Mouse (Mus musculus) macrophage (primary cell): ENCODE results near the gene Cdk13. TPM values are rescaled to one million over a fixed set of nuclear protein-coding genes. Genes with fewer than 3 reads are reported as not detected.

ENCODE experiments used
- H3K27ac ChIP-seq: fragments of 350-480 bp; formaldehyde crosslinking; 2 replicates; pipeline ENCODE4 v1.9.0; 2021
- H3K36me3 ChIP-seq: fragments of 350-480 bp; formaldehyde crosslinking; 2 replicates; pipeline ENCODE4 v1.9.0; 2021; ENCODE audit errors: inconsistent target
- H3K4me3 ChIP-seq: fragments of 350-480 bp; formaldehyde crosslinking; 2 replicates; pipeline ENCODE4 v1.9.0; 2021; ENCODE audit errors: inconsistent target
- H3K79me2 ChIP-seq: fragments of 350-480 bp; formaldehyde crosslinking; 2 replicates; pipeline ENCODE4 v1.9.0; 2021; ENCODE audit errors: inconsistent target
- WGBS: methylation state at CpG from one replicate; pipeline ENCODE4 v1.1.7; 2026; ENCODE audit warnings: inconsistent platforms; ENCODE audit not compliant: missing documents; 5-methylcytosine and 5-hydroxymethylcytosine counted together
- polyA plus RNA-seq: library from polyadenylated mRNA; stranded (reverse); fragments of 250-400 nt; gene quantifications from 3 replicates; pipeline ENCODE4 v1.2.4, GENCODE M21; 2018; ENCODE audit warnings: inconsistent platforms
- total RNA-seq, 78 experiments: library from RNA; depleted of rRNA; stranded (reverse); fragments of 250-400 nt; gene quantifications; 1 replicate in 9 of 78; 2 replicates in 24 of 78; 3 replicates in 43 of 78; 4 replicates in 2 of 78; pipeline ENCODE4 v1.2.4; 2018; ENCODE audit warnings: inconsistent platforms in 56 of 78

Gene Cdk13
- total RNA-seq (2018; cell fraction: chromatin; rRNA removed), result 100 to 1,000 TPM; 169 to 302 (median 235) TPM
- total RNA-seq (2018; cell fraction: cytosol; rRNA removed), result 10 to 100 TPM; 31.2 to 54.4 (median 42.6) TPM
- 100 to 1,000 TPM in 20 of 26 experiments, 10 to 100 TPM in 6; 83.8 to 161 (median 114) TPM for total RNA-seq (2018; cell fraction: nucleus; rRNA removed)
- 23.1 to 34.6 TPM (median 26.1 TPM) in 3 replicates for polyA plus RNA-seq

DNA sequence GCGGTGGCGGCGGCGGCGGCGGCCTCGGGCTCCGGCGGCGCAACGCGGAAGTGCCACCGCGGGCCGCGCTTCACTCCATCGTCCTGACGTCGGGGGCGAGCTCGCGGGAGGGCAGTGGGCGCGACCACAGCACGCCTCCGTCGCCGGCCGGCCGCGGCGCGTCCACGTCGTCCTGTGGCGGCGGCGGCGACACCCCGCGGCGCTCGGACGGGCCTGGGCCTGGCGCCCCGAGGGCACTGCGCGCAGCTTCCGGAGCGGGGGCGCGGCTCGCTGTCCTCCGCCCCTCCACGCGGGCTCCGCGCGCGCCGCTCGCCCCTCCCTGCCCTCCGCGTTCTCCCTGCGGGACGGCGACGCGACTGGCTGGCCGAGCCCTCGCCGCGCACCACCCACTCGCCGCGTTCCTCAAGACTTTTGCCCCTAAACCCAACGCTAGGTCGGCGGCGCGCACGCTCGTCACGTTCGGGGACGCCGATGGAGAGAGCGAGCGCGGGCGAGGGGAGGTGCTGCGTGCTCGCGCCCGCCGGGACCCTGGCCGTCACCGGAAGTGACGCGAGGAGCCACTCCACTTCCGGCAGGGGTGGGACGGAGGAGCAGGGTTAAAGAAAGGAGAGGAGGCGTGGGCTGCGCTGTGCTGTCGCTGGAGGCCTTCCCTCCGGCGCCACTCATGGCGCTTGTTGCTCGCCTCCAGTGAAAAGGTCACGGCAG lies at the start of gene Cdk13:
Cdk13 (minus strand) TSS at position 189 of the 705 bp plus-strand sequence.
- Histone ChIP-seq H3K4me3 (peak within 1 kb of the TSS; percentile 52), H3K27ac (peak within 1 kb of the TSS; percentile 75), H3K36me3 (no peaks in the 10 kb centered on the region), H3K79me2 (peaks cover 35% of the 10 kb centered on the region)
- under 1% methylated on average over 80 of the region's 110 CpGs for WGBS

DNA sequence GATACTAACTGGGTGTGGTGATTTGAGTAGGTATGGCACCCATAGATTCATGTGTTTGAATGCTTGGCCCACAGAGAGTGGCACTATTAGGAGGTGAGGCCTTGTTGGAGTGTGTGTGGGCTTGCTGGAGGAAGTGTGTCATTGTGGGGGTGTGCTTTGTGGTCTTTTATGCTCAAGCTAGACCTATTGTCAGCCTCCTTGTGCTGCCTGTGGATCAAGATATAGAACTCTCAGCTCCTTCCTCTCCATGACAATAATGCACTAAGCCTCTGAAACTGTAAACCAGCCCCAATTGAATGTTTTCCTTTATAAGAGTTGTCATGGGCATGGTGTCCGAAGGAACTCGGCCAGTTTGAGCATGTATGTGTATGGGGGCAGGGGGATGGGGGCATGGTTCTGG lies 38.4 kb upstream of the Cdk13 start:
- H3K79me2 ChIP-seq, result no peaks in the 10 kb centered on the region
- no peak overlapping the region for H3K27ac ChIP-seq
- WGBS, result 100% methylated on average over 2 of the region's 2 CpGs

DNA sequence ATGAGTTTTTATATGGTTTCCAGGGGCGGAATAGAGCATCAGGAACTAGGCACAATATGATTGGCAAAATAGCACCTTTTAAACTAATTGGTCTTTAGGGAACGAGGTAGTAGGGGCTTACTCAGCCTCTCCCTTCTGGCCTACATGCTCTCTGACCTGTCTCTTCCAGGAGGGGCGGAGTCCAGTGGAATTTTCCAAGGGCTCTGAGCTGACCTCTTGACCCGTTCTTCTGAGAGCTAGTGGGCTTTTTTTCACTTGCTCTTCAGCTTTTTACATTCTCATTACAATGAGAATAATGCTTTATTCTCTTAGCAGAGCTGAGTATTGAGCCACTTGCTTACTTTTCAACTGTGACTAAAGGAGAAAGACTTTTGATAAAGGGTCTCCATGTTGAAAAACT lies 37.9 kb upstream of the Cdk13 start:
- Histone ChIP-seq H3K4me3 (no peak overlapping the region), H3K36me3 (no peaks in the 10 kb centered on the region), H3K79me2 (no peaks in the 10 kb centered on the region), H3K27ac (no peak overlapping the region)
- 94% methylated on average over 4 of the region's 4 CpGs for WGBS

More for the DNA sequence above, 38.4 kb upstream of the Cdk13 start:
- H3K36me3 ChIP-seq, result no peaks in the 10 kb centered on the region
- no peak overlapping the region for H3K4me3 ChIP-seq

DNA sequence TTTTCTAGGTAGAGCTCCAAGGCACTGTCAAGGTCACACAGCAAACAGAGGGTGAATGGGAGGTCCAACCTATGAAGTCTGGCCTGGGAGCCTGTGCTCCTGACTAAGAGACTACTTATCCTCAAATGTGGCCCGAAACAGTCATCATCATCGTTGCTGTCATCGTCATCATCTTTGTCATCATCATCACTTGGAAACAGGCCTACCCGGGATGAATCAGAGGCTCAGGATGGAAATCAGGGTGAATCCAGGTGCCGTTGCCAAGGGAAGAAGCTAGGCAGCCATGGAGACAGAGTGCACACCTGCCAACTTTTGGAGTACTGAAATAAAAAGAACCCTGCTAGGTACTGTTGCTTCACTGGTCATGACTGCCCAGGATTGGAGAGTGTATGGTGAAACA lies 34.2 kb upstream of the Cdk13 start:
- WGBS, result 95% methylated on average over 5 of the region's 5 CpGs
- H3K36me3 ChIP-seq, result no peaks in the 10 kb centered on the region
- no peaks in the 10 kb centered on the region for H3K79me2 ChIP-seq
- H3K27ac ChIP-seq, result no peak overlapping the region
- no peak overlapping the region for H3K4me3 ChIP-seq

DNA sequence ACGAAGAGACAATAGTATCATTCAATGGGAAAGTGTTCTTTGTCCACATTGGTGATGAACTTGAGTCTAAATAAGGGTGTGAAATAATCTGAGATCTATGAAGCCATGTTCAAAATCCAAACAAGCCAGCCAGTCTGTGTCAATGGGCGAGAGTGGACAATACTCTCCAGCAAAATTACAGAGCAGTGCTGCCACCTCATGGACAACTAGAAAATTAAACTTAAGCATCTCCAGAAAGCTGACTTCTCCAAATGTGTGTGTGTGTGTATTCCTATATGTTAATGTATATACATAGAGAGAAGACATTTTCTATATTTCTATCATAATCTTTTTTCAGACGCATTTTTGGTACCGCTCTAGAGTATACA lies 33.6 kb upstream of the Cdk13 start:
- Histone ChIP-seq H3K4me3 (no peak overlapping the region), H3K79me2 (no peaks in the 10 kb centered on the region), H3K27ac (no peak overlapping the region), H3K36me3 (no peaks in the 10 kb centered on the region)
- 35% methylated on average over 4 of the region's 4 CpGs for WGBS

DNA sequence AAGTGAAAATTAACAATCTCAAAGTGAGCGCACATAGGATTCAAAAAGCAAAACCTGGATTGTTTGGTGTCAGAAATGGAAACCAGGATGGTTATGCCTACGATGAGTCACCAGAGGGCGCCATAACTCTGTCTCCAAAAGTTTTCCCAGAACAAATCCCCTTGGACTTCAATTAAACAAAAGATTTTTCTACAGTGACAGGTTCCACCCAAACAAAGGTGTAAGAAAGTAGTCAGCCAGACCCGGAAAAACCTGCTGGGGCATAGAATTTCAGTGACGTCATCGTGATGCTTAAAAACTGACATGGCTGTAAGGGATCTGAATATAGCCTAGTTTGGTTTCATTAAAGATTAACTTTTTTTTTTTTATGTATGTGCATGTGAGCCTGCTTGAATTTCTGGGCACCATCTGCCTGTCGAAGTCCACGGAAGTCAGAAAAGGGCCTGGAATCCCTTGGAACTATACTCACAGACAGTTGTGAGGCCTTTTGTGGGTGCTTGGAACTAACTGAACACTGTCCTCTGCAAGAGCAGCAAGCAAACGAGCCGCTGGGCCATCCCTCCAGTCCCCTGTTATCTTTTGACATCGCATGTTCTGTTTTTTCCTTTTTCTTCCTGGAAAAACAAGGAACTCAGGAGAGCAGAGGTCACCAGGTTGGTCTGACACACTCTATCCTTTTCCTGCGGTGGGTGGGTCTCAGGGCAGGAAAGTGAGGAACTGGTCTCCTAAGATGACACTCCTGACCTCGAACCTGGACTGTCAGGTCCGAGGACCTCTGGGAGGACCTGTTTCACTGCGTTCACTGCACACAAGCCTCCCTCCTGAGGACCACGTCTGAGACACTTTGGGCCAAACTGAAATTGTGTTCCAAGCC lies 33.0 kb upstream of the Cdk13 start:
- no peaks in the 10 kb centered on the region for H3K36me3 ChIP-seq
- WGBS, result 63% methylated on average over 16 of the region's 16 CpGs
- no peak overlapping the region for H3K27ac ChIP-seq
- no peak overlapping the region for H3K4me3 ChIP-seq
- no peaks in the 10 kb centered on the region for H3K79me2 ChIP-seq

DNA sequence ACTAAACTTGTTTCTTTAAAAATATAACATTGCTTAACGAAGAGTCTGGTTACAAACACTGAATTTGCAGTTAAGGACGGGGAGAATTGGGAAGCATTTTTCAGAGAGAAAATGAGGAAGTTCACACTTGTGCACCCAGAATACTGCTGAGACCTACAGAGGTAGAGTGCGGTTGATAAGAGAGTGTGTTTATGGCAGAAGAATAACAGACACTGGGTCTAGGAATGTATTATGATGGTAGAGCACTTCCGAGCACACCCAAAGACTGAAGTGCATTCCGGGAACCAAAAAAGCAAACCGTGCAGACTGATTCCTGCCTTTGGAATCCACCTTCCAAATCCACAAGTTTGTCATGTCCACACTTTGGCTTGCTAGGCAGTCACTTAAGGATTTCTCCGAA lies 31.9 kb upstream of the Cdk13 start:
- H3K79me2 ChIP-seq, result no peaks in the 10 kb centered on the region
- no peak overlapping the region for H3K4me3 ChIP-seq
- H3K36me3 ChIP-seq, result no peaks in the 10 kb centered on the region
- 21% methylated on average over 7 of the region's 7 CpGs for WGBS
- H3K27ac ChIP-seq, result no peak overlapping the region

DNA sequence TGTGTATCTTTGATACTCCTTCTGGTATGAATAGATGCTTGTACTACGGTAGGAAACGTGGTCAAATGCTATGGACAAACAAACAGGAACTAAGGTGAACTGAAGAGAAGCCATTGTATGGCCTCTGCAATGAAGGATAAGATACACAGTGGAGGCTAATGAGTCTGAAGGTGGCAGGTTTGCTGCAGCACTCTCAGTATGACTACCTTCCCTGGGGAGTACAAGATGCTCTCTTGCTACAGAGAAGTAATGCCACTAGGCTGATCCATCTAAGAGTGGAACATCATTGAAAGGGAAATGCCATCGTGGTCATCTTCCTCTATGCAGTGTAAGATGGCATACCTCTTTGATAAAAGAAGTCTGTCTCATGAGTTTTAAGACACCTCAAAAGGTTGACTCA lies 28.0 kb upstream of the Cdk13 start:
- Histone ChIP-seq H3K79me2 (no peaks in the 10 kb centered on the region), H3K4me3 (no peak overlapping the region), H3K36me3 (no peaks in the 10 kb centered on the region), H3K27ac (no peak overlapping the region)
- 72% methylated on average over 3 of the region's 3 CpGs for WGBS

DNA sequence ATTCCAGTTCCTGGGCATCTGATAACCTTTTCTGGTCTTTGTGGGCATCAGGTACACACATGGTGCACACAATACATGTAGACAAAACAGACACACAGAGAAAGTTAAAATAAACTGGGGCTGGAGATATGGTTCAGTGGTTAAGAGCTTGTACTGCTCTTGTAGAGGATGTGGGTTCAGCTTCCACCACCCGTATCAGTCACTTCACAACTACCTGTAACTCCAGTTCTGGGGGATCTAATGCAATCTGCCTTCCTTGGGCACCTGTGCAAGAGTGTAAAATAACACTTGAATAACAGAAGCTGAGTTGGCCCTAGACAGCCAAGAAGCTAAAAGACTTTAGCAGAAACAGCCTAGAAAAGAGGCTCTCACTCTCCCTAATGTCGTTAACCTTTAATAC lies 12.3 kb upstream of the Cdk13 start:
- Histone ChIP-seq H3K36me3 (no peaks in the 10 kb centered on the region), H3K79me2 (no peaks in the 10 kb centered on the region), H3K27ac (no peak overlapping the region), H3K4me3 (no peak overlapping the region)
- 88% methylated on average over 2 of the region's 2 CpGs for WGBS

DNA sequence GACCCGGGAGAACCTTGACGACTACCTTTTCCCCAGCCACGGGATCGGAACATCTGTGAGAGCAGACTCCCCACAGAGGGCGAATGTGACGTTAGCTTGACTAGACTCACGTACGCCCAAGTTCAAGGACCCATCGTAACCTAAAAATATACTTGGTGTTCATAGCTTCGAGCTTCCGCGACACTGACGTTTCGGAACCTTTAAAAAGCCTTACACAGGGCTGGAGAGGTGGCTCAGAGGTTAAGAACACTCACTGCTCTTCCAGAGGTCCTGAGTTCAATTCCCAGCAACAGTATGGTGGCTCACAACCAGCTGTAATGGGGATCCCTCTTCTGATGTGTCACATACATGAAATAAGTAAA lies 698 bp upstream of the Cdk13 start:
- Histone ChIP-seq H3K27ac (peak overlapping the region; percentile 75), H3K36me3 (no peaks in the 10 kb centered on the region), H3K4me3 (peak overlapping the region; percentile 52), H3K79me2 (peaks cover 30% of the 10 kb centered on the region)
- under 1% methylated on average over 14 of the region's 14 CpGs for WGBS

DNA sequence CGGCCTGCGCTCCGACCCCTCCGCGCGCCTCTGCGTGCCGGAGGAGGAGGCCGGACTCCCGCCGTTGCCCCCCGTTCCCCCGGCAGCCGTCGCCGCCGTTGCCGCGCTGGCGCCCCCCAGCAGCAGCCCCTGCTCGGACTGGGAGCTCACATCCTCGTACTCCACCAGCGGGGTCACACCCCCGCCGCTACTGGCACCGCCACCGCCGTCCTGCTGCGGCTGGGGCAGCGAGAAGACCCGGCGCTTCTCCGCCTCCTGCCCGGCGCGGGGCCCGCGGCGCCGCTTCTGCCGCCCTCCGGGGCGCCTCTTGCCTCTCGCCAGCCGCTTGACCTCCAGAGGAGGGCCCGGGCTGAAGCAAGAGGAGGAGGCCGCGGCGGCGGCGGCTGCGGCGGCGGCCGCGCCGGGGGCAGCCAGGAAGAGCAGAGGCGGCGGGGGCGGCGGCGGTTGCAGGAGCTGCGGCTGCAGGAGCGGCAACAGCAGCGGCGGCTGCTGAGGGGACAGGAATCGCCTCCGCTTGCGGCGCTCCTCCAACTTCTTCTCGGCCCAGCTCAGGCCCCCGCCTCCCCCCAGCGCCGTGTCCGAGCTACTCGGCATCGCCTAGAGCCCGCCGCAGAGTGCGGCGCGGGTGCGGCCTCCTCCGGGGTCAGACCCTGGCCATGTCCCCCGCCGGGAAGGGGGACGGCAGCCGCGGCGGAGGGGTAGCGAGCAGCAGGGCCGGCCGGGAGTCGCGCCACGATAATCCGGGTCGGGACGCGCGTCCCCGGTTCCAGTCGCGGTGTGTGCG lies 647 bp downstream of the Cdk13 start:
- H3K4me3 ChIP-seq, result no peak overlapping the region
- under 1% methylated on average over 92 of the region's 105 CpGs for WGBS
- no peaks in the 10 kb centered on the region for H3K36me3 ChIP-seq
- H3K79me2 ChIP-seq, result peaks cover 44% of the 10 kb centered on the region
- H3K27ac ChIP-seq, result no peak overlapping the region

DNA sequence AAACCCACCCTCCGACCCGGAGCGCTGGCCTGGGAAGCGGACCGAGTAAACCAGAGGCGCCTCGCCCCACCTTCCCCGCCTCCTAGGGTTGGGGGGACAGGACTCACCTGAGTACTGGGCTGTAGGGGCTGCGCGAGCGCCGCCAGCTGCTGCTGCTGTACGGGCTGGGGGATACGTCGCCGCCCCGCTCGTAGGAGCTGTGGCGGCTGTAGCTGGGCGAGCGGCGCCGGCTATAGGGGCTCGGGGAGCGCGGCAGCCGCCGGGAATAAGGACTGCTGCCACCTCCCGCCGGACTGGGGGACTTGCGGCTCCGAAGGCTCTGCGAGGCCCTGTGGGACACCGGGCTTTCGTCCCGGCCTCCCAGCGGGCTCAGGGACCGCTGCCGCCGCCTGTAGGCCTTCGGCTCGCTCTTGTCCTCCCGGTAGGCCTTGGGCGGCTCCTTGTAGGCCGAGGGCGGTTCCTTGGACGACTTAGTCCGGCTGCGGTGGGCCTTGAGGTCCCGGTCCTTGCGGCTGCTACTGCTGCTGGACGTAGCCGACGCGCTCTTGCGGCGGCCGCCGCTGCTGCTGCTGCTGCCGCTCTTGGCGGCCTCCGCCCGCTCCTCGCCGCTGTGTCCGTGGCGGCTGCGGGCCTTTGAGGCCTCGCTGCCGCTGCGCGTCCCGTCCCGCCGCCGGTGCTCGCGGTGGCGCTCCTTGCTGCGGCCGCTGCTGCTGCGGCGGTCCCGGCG lies 1.4 kb downstream of the Cdk13 start:
- no peak overlapping the region for H3K27ac ChIP-seq
- H3K79me2 ChIP-seq, result peaks cover 51% of the 10 kb centered on the region
- no peaks in the 10 kb centered on the region for H3K36me3 ChIP-seq
- under 1% methylated on average over 75 of the region's 85 CpGs for WGBS
- peak overlapping the region; percentile 76 for H3K4me3 ChIP-seq

DNA sequence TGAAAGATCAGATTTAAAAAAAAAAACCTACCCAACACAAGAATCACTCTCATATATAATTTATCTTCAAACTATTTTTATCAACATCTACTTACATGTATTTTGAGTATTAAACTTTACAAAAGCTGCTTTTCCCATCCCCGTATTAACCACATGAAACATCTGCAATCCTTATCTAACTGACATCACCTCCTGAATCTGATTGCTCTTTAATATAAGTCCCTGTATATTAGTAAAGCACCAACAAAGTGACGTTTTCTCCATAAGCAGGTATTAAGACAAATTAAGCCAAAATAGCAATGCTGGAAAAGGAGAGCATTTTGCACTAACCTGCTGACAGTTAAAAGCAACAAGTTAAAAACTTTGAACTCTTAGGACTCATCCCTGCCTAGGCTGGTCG lies 2.0 kb downstream of the Cdk13 start:
- WGBS, result 0% methylated on average over 3 of the region's 3 CpGs
- Histone ChIP-seq H3K36me3 (no peaks in the 10 kb centered on the region), H3K79me2 (peaks cover 57% of the 10 kb centered on the region), H3K4me3 (peak overlapping the region; percentile 76), H3K27ac (no peak overlapping the region)

DNA sequence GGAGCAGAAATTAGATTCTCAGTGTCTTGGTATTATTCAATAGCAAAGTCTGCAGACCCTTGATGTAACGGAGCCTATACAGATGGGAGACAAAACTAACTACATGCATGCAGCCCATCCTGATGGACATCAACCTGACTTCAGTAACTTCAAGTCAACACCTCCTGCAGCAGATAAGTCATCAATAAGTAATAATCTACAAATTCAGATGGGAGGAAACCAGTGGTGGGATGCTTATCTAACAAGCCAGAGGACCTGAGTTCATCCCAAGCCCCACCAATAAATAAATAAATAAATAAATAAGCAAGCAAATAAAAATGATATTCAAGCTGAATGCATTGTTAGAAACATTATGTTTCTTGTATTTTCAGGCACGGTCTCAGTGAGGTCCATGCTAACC lies 5.2 kb downstream of the Cdk13 start:
- Histone ChIP-seq H3K36me3 (no peaks in the 10 kb centered on the region), H3K79me2 (peaks cover 89% of the 10 kb centered on the region), H3K4me3 (no peak overlapping the region), H3K27ac (no peak overlapping the region)
- WGBS, result 100% methylated on average over 2 of the region's 2 CpGs
